Mouse (Mus musculus): Measurements from ENCODE around the gene Lrrc3c.

Gene Lrrc3c

GRCm38 (mm10) chr11:98635312-98635970 is 37.4 kb downstream of the Lrrc3c start:
- peak; percentile 36 to 46 for DNase-seq

GRCm38 (mm10) chr11:98637501-98637900 is 39.4 kb downstream of the Lrrc3c start:
- DNase-seq = no peak

GRCm38 (mm10) chr11:98640091-98640490 is 42.0 kb downstream of the Lrrc3c start:
- no peak for DNase-seq

GRCm38 (mm10) chr11:98644757-98645156 is 46.7 kb downstream of the Lrrc3c start:
- DNase-seq = no peak

- no peak for DNase-seq
Measured at GRCm38 (mm10) chr11:98645946-98646345, 47.9 kb downstream of the Lrrc3c start.

- DNase-seq = no peak
Measured at GRCm38 (mm10) chr11:98646459-98646858, 48.4 kb downstream of the Lrrc3c start, which contains the start of gene Gsdma2. TSS of gene Gsdma2 (plus strand) at chr11:98646759.
